Mouse (Mus musculus) myocyte (in vitro differentiated cells): ENCODE results near the gene Ramp2. TPM values are rescaled to one million over a fixed set of nuclear protein-coding genes. Genes with fewer than 3 reads are reported as not detected.

Source experiments
- H3K27me3 ChIP-seq: one replicate; pipeline ENCODE4 v1.6.1; 2011; ENCODE audit not compliant: control insufficient read depth, insufficient read depth, insufficient read length
- H3K36me3 ChIP-seq: one replicate; pipeline ENCODE4 v1.6.1; 2011; ENCODE audit not compliant: control insufficient read depth, insufficient read depth
- H3K4me2 ChIP-seq: one replicate; pipeline ENCODE4 v1.6.1; 2011; ENCODE audit warnings: low read depth, control low read depth
- H3K4me3 ChIP-seq: one replicate; pipeline ENCODE4 v1.5.1; 2011; ENCODE audit warnings: mild to moderate bottlenecking, control low read depth, moderate library complexity
- H3K79me2 ChIP-seq: one replicate; pipeline ENCODE4 v1.6.1; 2011; ENCODE audit not compliant: control insufficient read depth, insufficient read depth
- H3ac ChIP-seq: one replicate; pipeline ENCODE4 v1.6.1; 2011; ENCODE audit not compliant: control insufficient read depth, insufficient read length
- CEBPB ChIP-seq: IDR thresholded peaks from 2 replicates; pipeline ENCODE4 v1.6.1; 2011; ENCODE audit warnings: mild to moderate bottlenecking, moderate library complexity; ENCODE audit not compliant: poor library complexity, insufficient read depth, severe bottlenecking
- E2F4 ChIP-seq: IDR thresholded peaks from one replicate; pipeline ENCODE4 v1.6.1; 2011; ENCODE audit warnings: mild to moderate bottlenecking, control low read depth, moderate library complexity; ENCODE audit not compliant: insufficient read depth
- MAX ChIP-seq: IDR thresholded peaks from one replicate; pipeline ENCODE4 v1.6.1; 2011; ENCODE audit warnings: low read depth, mild to moderate bottlenecking, control low read depth
- MYOD1 ChIP-seq, 3 experiments: IDR thresholded peaks; one replicate each; pipeline ENCODE4 v1.6.1; 2011; ENCODE audit warnings: control low read depth in 2 of 3, low read depth in 2 of 3, mild to moderate bottlenecking in 2 of 3, moderate library complexity in 1 of 3; ENCODE audit not compliant: insufficient read length in 2 of 3, control insufficient read depth in 1 of 3
- MYOG ChIP-seq, 3 experiments: IDR thresholded peaks; one replicate each; pipeline ENCODE4 v1.6.1; 2011; ENCODE audit warnings: control low read depth in 2 of 3, low read depth in 2 of 3, mild to moderate bottlenecking in 2 of 3; ENCODE audit not compliant: insufficient read length in 2 of 3, control insufficient read depth in 1 of 3, insufficient read depth in 1 of 3
- POLR2A ChIP-seq: IDR thresholded peaks from one replicate; pipeline ENCODE4 v1.6.1; 2011; ENCODE audit warnings: low read depth, mild to moderate bottlenecking, control low read depth, moderate library complexity; ENCODE audit not compliant: insufficient read length
- POLR2AphosphoS2 ChIP-seq: IDR thresholded peaks from one replicate; pipeline ENCODE4 v1.6.1; 2011; ENCODE audit warnings: low read depth, control low read depth; ENCODE audit not compliant: insufficient read length
- REST ChIP-seq: IDR thresholded peaks from one replicate; pipeline ENCODE4 v1.6.1; 2011; ENCODE audit warnings: mild to moderate bottlenecking, control low read depth, moderate library complexity; ENCODE audit not compliant: insufficient read depth, insufficient read length
- SRF ChIP-seq: IDR thresholded peaks from one replicate; pipeline ENCODE4 v1.6.1; 2011; ENCODE audit warnings: low read depth; ENCODE audit not compliant: control insufficient read depth, insufficient read length
- TCF12 ChIP-seq: IDR thresholded peaks from one replicate; pipeline ENCODE4 v1.6.1; 2011; ENCODE audit warnings: mild to moderate bottlenecking, control low read depth; ENCODE audit not compliant: poor library complexity, insufficient read depth, severe bottlenecking
- TCF3 ChIP-seq: IDR thresholded peaks from one replicate; pipeline ENCODE4 v1.6.1; 2011; ENCODE audit warnings: low read depth, control low read depth; ENCODE audit not compliant: insufficient read length
- USF1 ChIP-seq: IDR thresholded peaks from one replicate; pipeline ENCODE4 v1.6.1; 2011; ENCODE audit warnings: low read depth, mild to moderate bottlenecking, control low read depth, moderate library complexity
- polyA plus RNA-seq: library from polyadenylated mRNA; unstranded; fragments of >200 nt; fragmentation: generic; extraction: Trizol; gene quantifications from one replicate; pipeline ENCODE4 v1.2.1, GENCODE M21; 2012; ENCODE audit warnings: missing spikeins

The Ramp2 gene
- polyA plus RNA-seq, 1 experiment, result 2.5 TPM

GRCm38 (mm10) chr11:101253613-101254389, 8.0 kb downstream of the Ramp2 start, which contains the start of gene Vps25:
Gene Vps25, plus strand, starts transcription at chr11:101253707.
- H3ac ChIP-seq, result peak within 1 kb of the TSS; percentile 68
- peak within 1 kb of the TSS; percentile 98 for H3K4me2 ChIP-seq
- H3K79me2 ChIP-seq, result peaks cover 9% of the 10 kb centered on the region
- no peaks in the 10 kb centered on the region for H3K27me3 ChIP-seq
- TF ChIP-seq SRF, result no peak
- peak; percentile 88 for TF ChIP-seq POLR2A
- no peak for TF ChIP-seq E2F4
- no peak for TF ChIP-seq TCF3
- peak; percentile 93 for TF ChIP-seq POLR2AphosphoS2
- peak in 1 of 3 experiments; percentile 16 for TF ChIP-seq MYOD1 (IDR thresholded peaks at IDR 0.05; ENCODE audit: control insufficient read depth in 1 of 3, insufficient read length in 2 of 3, low read depth in 2 of 3)
- H3K4me3 ChIP-seq, result peak within 1 kb of the TSS; percentile 95
- H3K36me3 ChIP-seq, result no peaks in the 10 kb centered on the region

GRCm38 (mm10) chr11:101255826-101256775, 10.3 kb downstream of the Ramp2 start:
- H3K79me2 ChIP-seq, result peaks cover 9% of the 10 kb centered on the region
- no peak overlapping the region for H3K4me3 ChIP-seq
- H3K27me3 ChIP-seq, result peaks cover 9% of the 10 kb centered on the region
- TF ChIP-seq POLR2A (no peak), USF1 (no peak), REST (no peak), TCF3 (no peak), MYOD1 (IDR thresholded peaks at IDR 0.05; ENCODE audit: control insufficient read depth in 1 of 3, insufficient read length in 2 of 3, low read depth in 2 of 3) (no peak), MYOG (IDR thresholded peaks at IDR 0.05; ENCODE audit: control insufficient read depth in 1 of 3, insufficient read depth in 1 of 3, insufficient read length in 2 of 3, low read depth in 2 of 3) (no peak), MAX (no peak), CEBPB (no peak), TCF12 (no peak), E2F4 (no peak), SRF (no peak), POLR2AphosphoS2 (no peak)
- no peak overlapping the region for H3K4me2 ChIP-seq
- H3K36me3 ChIP-seq, result no peaks in the 10 kb centered on the region
- H3ac ChIP-seq, result no peak overlapping the region

GRCm38 (mm10) chr11:101259261-101259712, 13.5 kb downstream of the Ramp2 start:
- no peak for TF ChIP-seq TCF3
- no peak for TF ChIP-seq USF1
- no peak for TF ChIP-seq POLR2AphosphoS2
- TF ChIP-seq MYOD1 (IDR thresholded peaks at IDR 0.05; ENCODE audit: control insufficient read depth in 1 of 3, insufficient read length in 2 of 3, low read depth in 2 of 3), result no peak
- no peak for TF ChIP-seq E2F4
- no peak for TF ChIP-seq TCF12
- no peak for TF ChIP-seq CEBPB
- TF ChIP-seq MYOG (IDR thresholded peaks at IDR 0.05; ENCODE audit: control insufficient read depth in 1 of 3, insufficient read depth in 1 of 3, insufficient read length in 2 of 3, low read depth in 2 of 3), result no peak
- TF ChIP-seq SRF, result no peak
- no peak for TF ChIP-seq MAX
- TF ChIP-seq POLR2A, result no peak
- TF ChIP-seq REST, result no peak
- H3K27me3 ChIP-seq, result peaks cover 34% of the 10 kb centered on the region
- peaks cover 4% of the 10 kb centered on the region for H3K79me2 ChIP-seq
- no peak overlapping the region for H3ac ChIP-seq
- no peak overlapping the region for H3K4me2 ChIP-seq
- H3K4me3 ChIP-seq, result no peak overlapping the region
- no peaks in the 10 kb centered on the region for H3K36me3 ChIP-seq

- TF ChIP-seq MYOG (IDR thresholded peaks at IDR 0.05; ENCODE audit: control insufficient read depth in 1 of 3, insufficient read depth in 1 of 3, insufficient read length in 2 of 3, low read depth in 2 of 3) (no peak), POLR2AphosphoS2 (peak; percentile 73)
- Histone ChIP-seq H3K36me3 (no peaks in the 10 kb centered on the region), H3K4me2 (peak within 1 kb of the TSS; percentile 70), H3K79me2 (no peaks in the 10 kb centered on the region), H3K4me3 (no peak within 1 kb of the TSS), H3ac (no peak within 1 kb of the TSS), H3K27me3 (peaks cover 40% of the 10 kb centered on the region)
Measured at GRCm38 (mm10) chr11:101259948-101260825, 14.4 kb downstream of the Ramp2 start, which contains the start of gene Wnk4. Gene Wnk4, plus strand, starts transcription at chr11:101260567.
